Mouse (Mus musculus) hindbrain, embryonic 14.5 days (tissue): ENCODE results near the gene Apc2. TPM values are rescaled to one million over a fixed set of nuclear protein-coding genes. Genes with fewer than 3 reads are reported as not detected.

Experiments used
- ATAC-seq: fragments of 200-750 bp; cut with Nextera tagmentation; 2 replicates; pipeline ENCODE4 v1.8.0; 2017; ENCODE audit warnings: moderate number of reproducible peaks, mild to moderate bottlenecking, moderate TSS enrichment, moderate library complexity; ENCODE audit not compliant: low FRiP score
- DNase-seq: peaks from one replicate; pipeline ENCODE4 v3.0.0-alpha.2; 2015; ENCODE audit warnings: low spot score
- H3K27ac ChIP-seq: fragments of 300-500 bp; sonication (generic); 2 replicates; pipeline ENCODE4 v1.5.1; 2014; ENCODE audit warnings: mild to moderate bottlenecking, moderate library complexity
- H3K27me3 ChIP-seq: fragments of 300-500 bp; sonication (generic); 2 replicates; pipeline ENCODE4 v1.6.1; 2014; ENCODE audit warnings: mild to moderate bottlenecking, low read length, mixed read lengths; ENCODE audit not compliant: control insufficient read depth, insufficient read depth
- H3K36me3 ChIP-seq: fragments of 300-500 bp; sonication (generic); replicated peaks from 2 replicates; pipeline ENCODE4 v1.6.1; 2014; ENCODE audit not compliant: control insufficient read depth, insufficient read depth
- H3K4me1 ChIP-seq: fragments of 300-500 bp; sonication (generic); replicated peaks from 2 replicates; pipeline ENCODE4 v1.6.1; 2014; ENCODE audit warnings: antibody characterized with exemption, low read length, mixed read lengths; ENCODE audit not compliant: control insufficient read depth, insufficient read depth
- H3K4me2 ChIP-seq: fragments of 300-500 bp; sonication (generic); replicated peaks from 2 replicates; pipeline ENCODE4 v1.6.1; 2014; ENCODE audit warnings: mild to moderate bottlenecking, moderate library complexity
- H3K4me3 ChIP-seq: fragments of 300-500 bp; sonication (generic); replicated peaks from 2 replicates; pipeline ENCODE4 v1.5.1; 2014; ENCODE audit warnings: mild to moderate bottlenecking, low read length
- H3K9ac ChIP-seq: fragments of 300-500 bp; sonication (generic); 2 replicates; pipeline ENCODE4 v1.6.1; 2014
- H3K9me3 ChIP-seq: fragments of 300-500 bp; sonication (generic); 2 replicates; pipeline ENCODE4 v1.6.1; 2016; ENCODE audit warnings: low read length; ENCODE audit not compliant: control insufficient read depth
- WGBS: fragments of 180-500 bp; shearing (Covaris S2); extraction: QIAGEN DNeasy Blood & Tissue Kit; methylation state at CpG from one replicate; pipeline ENCODE4 v1.1.7; 2014; 5-methylcytosine and 5-hydroxymethylcytosine counted together
- polyA plus RNA-seq: library from polyadenylated mRNA; unstranded; fragments of >200 nt; fragmentation: Nextera tagmentation; extraction: Ambion mirVana; gene quantifications from 2 replicates; pipeline ENCODE4 v1.2.1, GENCODE M21; 2014

Apc2 gene
- polyA plus RNA-seq, 1 experiment from 2014 or later, result 200 TPM

- Histone ChIP-seq H3K27me3 (no peaks in the 10 kb centered on the region), H3K4me3 (no peak overlapping the region), H3K4me2 (no peak overlapping the region), H3K27ac (no peak overlapping the region), H3K4me1 (peaks cover 15% of the 10 kb centered on the region), H3K36me3 (peaks cover 58% of the 10 kb centered on the region), H3K9ac (no peak overlapping the region), H3K9me3 (no peaks in the 10 kb centered on the region)
- 94% methylated on average over 26 of the region's 26 CpGs for WGBS
- DNase-seq, result no peak
- ATAC-seq, result no peak
These were observed 41.2 kb upstream of the Apc2 start for GRCm38 (mm10) chr10:80254331-80255297.

- Histone ChIP-seq H3K4me1 (peaks cover 15% of the 10 kb centered on the region), H3K27me3 (no peaks in the 10 kb centered on the region), H3K9ac (no peak overlapping the region), H3K4me3 (no peak overlapping the region), H3K27ac (no peak overlapping the region), H3K4me2 (no peak overlapping the region), H3K9me3 (no peaks in the 10 kb centered on the region), H3K36me3 (peaks cover 58% of the 10 kb centered on the region)
- no peak for ATAC-seq
- no peak for DNase-seq
- WGBS, result 81% methylated on average over 5 of the region's 5 CpGs
These were observed 39.8 kb upstream of the Apc2 start for GRCm38 (mm10) chr10:80255881-80256535.

- 94% methylated on average over 2 of the region's 2 CpGs for WGBS
- H3K36me3 ChIP-seq, result peaks cover 56% of the 10 kb centered on the region
- no peak for ATAC-seq
These were observed 37.8 kb upstream of the Apc2 start for GRCm38 (mm10) chr10:80257936-80258335.

GRCm38 (mm10) chr10:80258752-80259462 is 36.9 kb upstream of the Apc2 start:
- no peak overlapping the region for H3K27ac ChIP-seq
- WGBS, result 94% methylated on average over 14 of the region's 14 CpGs

More at GRCm38 (mm10) chr10:80257936-80258335, 37.8 kb upstream of the Apc2 start:
- Histone ChIP-seq H3K4me1 (peaks cover 18% of the 10 kb centered on the region), H3K27ac (no peak overlapping the region), H3K4me3 (no peak overlapping the region), H3K27me3 (no peaks in the 10 kb centered on the region), H3K9ac (no peak overlapping the region), H3K4me2 (no peak overlapping the region), H3K9me3 (no peaks in the 10 kb centered on the region)
- DNase-seq, result no peak

GRCm38 (mm10) chr10:80259463-80259805 is 36.3 kb upstream of the Apc2 start:
- no peak for DNase-seq
- H3K4me3 ChIP-seq, result peak overlapping the region; percentile 39; the same call in 1 of the 2 replicates
- peak overlapping the region; percentile 86 for H3K4me2 ChIP-seq
- peaks cover 49% of the 10 kb centered on the region for H3K36me3 ChIP-seq
- H3K4me1 ChIP-seq, result peaks cover 18% of the 10 kb centered on the region
- 77% methylated on average over 6 of the region's 6 CpGs for WGBS
- no peaks in the 10 kb centered on the region for H3K9me3 ChIP-seq
- ATAC-seq, result no peak
- H3K9ac ChIP-seq, result 0 out of 2 replicates have a peak overlapping the region, but pooled peaks have one; percentile 61
- no peak overlapping the region for H3K27ac ChIP-seq
- no peaks in the 10 kb centered on the region for H3K27me3 ChIP-seq

More at GRCm38 (mm10) chr10:80258752-80259462, 36.9 kb upstream of the Apc2 start:
- Histone ChIP-seq H3K27me3 (no peaks in the 10 kb centered on the region), H3K9ac (no peak overlapping the region), H3K36me3 (peaks cover 53% of the 10 kb centered on the region), H3K4me2 (peak overlapping the region; percentile 86), H3K4me3 (no peak overlapping the region), H3K4me1 (peaks cover 18% of the 10 kb centered on the region), H3K9me3 (no peaks in the 10 kb centered on the region)
- ATAC-seq (no peak), DNase-seq (no peak)

GRCm38 (mm10) chr10:80259861-80260641 is 35.7 kb upstream of the Apc2 start:
- peak overlapping the region; percentile 61 for H3K9ac ChIP-seq
- no peak for DNase-seq
- peak overlapping the region; percentile 81 for H3K27ac ChIP-seq
- peak overlapping the region; percentile 39 for H3K4me3 ChIP-seq
- H3K9me3 ChIP-seq, result no peaks in the 10 kb centered on the region
- peak overlapping the region; percentile 86 for H3K4me2 ChIP-seq
- WGBS, result 3% methylated on average over 19 of the region's 19 CpGs
- H3K4me1 ChIP-seq, result peaks cover 18% of the 10 kb centered on the region
- H3K36me3 ChIP-seq, result peaks cover 42% of the 10 kb centered on the region
- no peaks in the 10 kb centered on the region for H3K27me3 ChIP-seq
- ATAC-seq, result no peak

GRCm38 (mm10) chr10:80260642-80261584 is 34.9 kb upstream of the Apc2 start, which contains the start of the genes Gamt and Dazap1:
TSS of gene Gamt (minus strand) at chr10:80261012.
TSS of gene Dazap1 (plus strand) at chr10:80261486.
- DNase-seq (peak; percentile 88), ATAC-seq (peak; percentile 84)
- H3K27ac ChIP-seq, result peak within 1 kb of the TSS; percentile 81
- WGBS, result under 1% methylated on average over 46 of the region's 49 CpGs
- H3K9ac ChIP-seq, result peak within 1 kb of the TSS; percentile 61
- H3K36me3 ChIP-seq, result peaks cover 34% of the 10 kb centered on the region
- no peaks in the 10 kb centered on the region for H3K9me3 ChIP-seq
- peaks cover 22% of the 10 kb centered on the region for H3K4me1 ChIP-seq
- H3K4me2 ChIP-seq, result peak within 1 kb of the TSS; percentile 86
- H3K4me3 ChIP-seq, result peak within 1 kb of the TSS; percentile 39
- H3K27me3 ChIP-seq, result no peaks in the 10 kb centered on the region

- WGBS, result under 1% methylated on average over 14 of the region's 14 CpGs
These were observed 34.2 kb upstream of the Apc2 start for GRCm38 (mm10) chr10:80261585-80261968.

More at GRCm38 (mm10) chr10:80261585-80261968, 34.2 kb upstream of the Apc2 start:
- H3K27ac ChIP-seq, result peak overlapping the region; percentile 81
- DNase-seq (peak; percentile 76), ATAC-seq (peak; percentile 41)
- peaks cover 29% of the 10 kb centered on the region for H3K4me1 ChIP-seq
- H3K4me2 ChIP-seq, result peak overlapping the region; percentile 86
- H3K27me3 ChIP-seq, result no peaks in the 10 kb centered on the region
- H3K36me3 ChIP-seq, result peaks cover 27% of the 10 kb centered on the region
- peak overlapping the region; percentile 61 for H3K9ac ChIP-seq
- no peaks in the 10 kb centered on the region for H3K9me3 ChIP-seq
- H3K4me3 ChIP-seq, result peak overlapping the region; percentile 39
